Mouse (Mus musculus): ENCODE measurements at regions not wholly inside any gene's neighbourhood (a gene's known extent, or its start where the extent isn't known, plus 50 kb on each side); places are given as distances from the start of the nearest gene placed in this dataset.

- DNase-seq (ENCODE audit: low spot score), result no peak
Measured at GRCm38 (mm10) chr4:105912296-105912695, 122.6 kb downstream of the Gm12728 start.

GRCm38 (mm10) chr4:105914996-105915395, 125.3 kb downstream of the Gm12728 start:
- no peak for DNase-seq (ENCODE audit: low spot score)

GRCm38 (mm10) chr4:105916229-105916628, 126.6 kb downstream of the Gm12728 start:
- no peak for DNase-seq (ENCODE audit: low spot score)

GRCm38 (mm10) chr4:105924781-105925382, 135.2 kb downstream of the Gm12728 start:
- DNase-seq (ENCODE audit: low spot score), result no peak

- no peak for DNase-seq (ENCODE audit: low spot score)
Measured at GRCm38 (mm10) chr4:105925506-105925905, 135.8 kb downstream of the Gm12728 start.

GRCm38 (mm10) chr4:105929658-105930057, 140.0 kb downstream of the Gm12728 start:
- no peak for DNase-seq (ENCODE audit: low spot score)

GRCm38 (mm10) chr4:105934971-105935370, 145.3 kb downstream of the Gm12728 start:
- DNase-seq (ENCODE audit: low spot score), result no peak

- DNase-seq (ENCODE audit: low spot score), result no peak
Measured at GRCm38 (mm10) chr4:105936755-105937514, 147.3 kb downstream of the Gm12728 start.

- DNase-seq (ENCODE audit: low spot score), result no peak
Measured at GRCm38 (mm10) chr4:105937587-105937986, 147.9 kb downstream of the Gm12728 start.

- DNase-seq (ENCODE audit: low spot score), result no peak
Measured at GRCm38 (mm10) chr4:105938886-105939285, 149.2 kb downstream of the Gm12728 start.

- no peak for DNase-seq (ENCODE audit: low spot score)
Measured at GRCm38 (mm10) chr4:105939636-105940199, 150.0 kb downstream of the Gm12728 start.

- DNase-seq (ENCODE audit: low spot score), result no peak
Measured at GRCm38 (mm10) chr4:105940891-105941290, 151.2 kb downstream of the Gm12728 start.

GRCm38 (mm10) chr4:105941785-105942184, 152.1 kb downstream of the Gm12728 start:
- no peak for DNase-seq (ENCODE audit: low spot score)

GRCm38 (mm10) chr4:105944962-105945361, 155.3 kb downstream of the Gm12728 start:
- DNase-seq (ENCODE audit: low spot score), result no peak

GRCm38 (mm10) chr4:105945921-105946320, 156.3 kb downstream of the Gm12728 start:
- no peak for DNase-seq (ENCODE audit: low spot score)

GRCm38 (mm10) chr4:105948326-105948725, 158.7 kb downstream of the Gm12728 start:
- DNase-seq (ENCODE audit: low spot score), result no peak

GRCm38 (mm10) chr4:105952406-105952805, 162.7 kb downstream of the Gm12728 start:
- DNase-seq (ENCODE audit: low spot score), result no peak

GRCm38 (mm10) chr4:105956516-105956915, 166.8 kb downstream of the Gm12728 start:
- no peak for DNase-seq (ENCODE audit: low spot score)

GRCm38 (mm10) chr4:105958331-105958730, 168.7 kb downstream of the Gm12728 start:
- no peak for DNase-seq (ENCODE audit: low spot score)

- DNase-seq (ENCODE audit: low spot score), result no peak
Measured at GRCm38 (mm10) chr4:105961686-105962360, 172.2 kb downstream of the Gm12728 start.

GRCm38 (mm10) chr4:105962542-105962941, 172.9 kb downstream of the Gm12728 start:
- DNase-seq (ENCODE audit: low spot score), result no peak

GRCm38 (mm10) chr4:105968324-105968723, 178.7 kb downstream of the Gm12728 start:
- DNase-seq (ENCODE audit: low spot score), result no peak

- no peak for DNase-seq (ENCODE audit: low spot score)
Measured at GRCm38 (mm10) chr4:105969628-105970027, 180.0 kb downstream of the Gm12728 start.
